Mouse (Mus musculus) midbrain, embryonic 12.5 days (tissue): ENCODE measurements around the gene Ticrr. TPM values are rescaled to one million over a fixed set of nuclear protein-coding genes. Genes with fewer than 3 reads are reported as not detected.

Experiments used
- ATAC-seq: fragments of 200-750 bp; cut with Nextera tagmentation; 2 replicates; pipeline ENCODE4 v1.8.0; 2017; ENCODE audit warnings: low read depth, moderate TSS enrichment, moderate library complexity; ENCODE audit not compliant: low FRiP score
- H3K27ac ChIP-seq: fragments of 300-500 bp; sonication (generic); replicated peaks from 2 replicates; pipeline ENCODE4 v1.5.1; 2016; ENCODE audit warnings: mild to moderate bottlenecking
- H3K27me3 ChIP-seq: fragments of 300-500 bp; sonication (generic); 2 replicates; pipeline ENCODE4 v1.6.1; 2016; ENCODE audit warnings: mild to moderate bottlenecking
- H3K36me3 ChIP-seq: fragments of 300-500 bp; sonication (generic); 2 replicates; pipeline ENCODE4 v1.6.1; 2016
- H3K4me1 ChIP-seq: fragments of 300-500 bp; sonication (generic); 2 replicates; pipeline ENCODE4 v1.6.1; 2016
- H3K4me2 ChIP-seq: fragments of 300-500 bp; sonication (generic); replicated peaks from 2 replicates; pipeline ENCODE4 v1.6.1; 2016; ENCODE audit warnings: mild to moderate bottlenecking, moderate library complexity
- H3K4me3 ChIP-seq: fragments of 300-500 bp; sonication (generic); 2 replicates; pipeline ENCODE4 v1.5.1; 2016; ENCODE audit warnings: mild to moderate bottlenecking
- H3K9ac ChIP-seq: fragments of 300-500 bp; sonication (generic); replicated peaks from 2 replicates; pipeline ENCODE4 v1.6.1; 2016; ENCODE audit warnings: mild to moderate bottlenecking, moderate library complexity
- H3K9me3 ChIP-seq: fragments of 300-500 bp; sonication (generic); 2 replicates; pipeline ENCODE4 v1.6.1; 2016; ENCODE audit warnings: mild to moderate bottlenecking
- WGBS: fragments of 180-500 bp; shearing (Covaris S2); methylation state at CpG from one replicate; pipeline ENCODE4 v1.1.7; 2016; 5-methylcytosine and 5-hydroxymethylcytosine counted together
- polyA plus RNA-seq: library from polyadenylated mRNA; unstranded; fragments of >200 nt; fragmentation: Nextera tagmentation; extraction: Ambion mirVana; gene quantifications from 2 replicates; pipeline ENCODE4 v1.2.1, GENCODE M21; 2016

The Ticrr gene
- polyA plus RNA-seq, 1 experiment from 2014 or later: 14.4 TPM

- no peak for ATAC-seq
- WGBS: 89% methylated on average over 5 of the region's 5 CpGs
- H3K4me1 ChIP-seq: peaks cover 5% of the 10 kb centered on the region
- H3K9ac ChIP-seq: no peak overlapping the region
- H3K36me3 ChIP-seq: peaks cover 59% of the 10 kb centered on the region
- H3K9me3 ChIP-seq: no peaks in the 10 kb centered on the region
- 0 out of 2 replicates have a peak, but pooled peaks cover 13% of the 10 kb centered on the region for H3K27me3 ChIP-seq
- no peak overlapping the region for H3K27ac ChIP-seq
- no peak overlapping the region for H3K4me3 ChIP-seq
- H3K4me2 ChIP-seq: no peak overlapping the region
These were observed 45.2 kb downstream of the Ticrr start for GRCm38 (mm10) chr7:79705210-79705609.

GRCm38 (mm10) chr7:79710130-79710607, 50.2 kb downstream of the Ticrr start:
- H3K27ac ChIP-seq: no peak overlapping the region
- WGBS: 1% methylated on average over 55 of the region's 55 CpGs

GRCm38 (mm10) chr7:79710831-79711230, 50.8 kb downstream of the Ticrr start:
- peak overlapping the region; percentile 55 for H3K4me2 ChIP-seq
- H3K4me3 ChIP-seq: peak overlapping the region; percentile 39
- peaks cover 18% of the 10 kb centered on the region for H3K36me3 ChIP-seq
- peaks cover 22% of the 10 kb centered on the region for H3K4me1 ChIP-seq
- H3K9me3 ChIP-seq: no peaks in the 10 kb centered on the region
- ATAC-seq: no peak
- peaks cover 30% of the 10 kb centered on the region for H3K27me3 ChIP-seq
- peak overlapping the region; percentile 43; the same call in 1 of the 2 replicates for H3K9ac ChIP-seq
- 23% methylated on average over 16 of the region's 17 CpGs for WGBS
- no peak overlapping the region for H3K27ac ChIP-seq

More at GRCm38 (mm10) chr7:79710130-79710607, 50.2 kb downstream of the Ticrr start:
- Histone ChIP-seq H3K9me3 (no peaks in the 10 kb centered on the region), H3K9ac (peak overlapping the region; percentile 43), H3K36me3 (peaks cover 18% of the 10 kb centered on the region), H3K4me2 (peak overlapping the region; percentile 55), H3K27me3 (peaks cover 30% of the 10 kb centered on the region), H3K4me3 (peak overlapping the region; percentile 39), H3K4me1 (peaks cover 20% of the 10 kb centered on the region)
- ATAC-seq: peak; percentile 89

- peak within 1 kb of the TSS; percentile 52 for H3K4me3 ChIP-seq
- 1% methylated on average over 54 of the region's 55 CpGs for WGBS
- no peaks in the 10 kb centered on the region for H3K9me3 ChIP-seq
- H3K36me3 ChIP-seq: no peaks in the 10 kb centered on the region
- peak within 1 kb of the TSS; percentile 63 for H3K9ac ChIP-seq
- H3K4me1 ChIP-seq: peaks cover 23% of the 10 kb centered on the region
- H3K4me2 ChIP-seq: peak within 1 kb of the TSS; percentile 76
- peak; percentile 94 for ATAC-seq
- peaks cover 41% of the 10 kb centered on the region for H3K27me3 ChIP-seq
- H3K27ac ChIP-seq: peak within 1 kb of the TSS; percentile 65
These were observed 55.4 kb downstream of the Ticrr start, which contains the start of gene Kif7 for GRCm38 (mm10) chr7:79715187-79715981. Gene Kif7 (minus strand): TSS chr7:79715720.

- peak overlapping the region; percentile 65; the same call in 1 of the 2 replicates for H3K9ac ChIP-seq
- no peaks in the 10 kb centered on the region for H3K36me3 ChIP-seq
- H3K9me3 ChIP-seq: no peaks in the 10 kb centered on the region
- H3K4me3 ChIP-seq: peak overlapping the region; percentile 62
- H3K27me3 ChIP-seq: peaks cover 68% of the 10 kb centered on the region
- WGBS: under 1% methylated on average over 48 of the region's 48 CpGs
- peak overlapping the region; percentile 80 for H3K4me2 ChIP-seq
- peak; percentile 80 for ATAC-seq
- H3K27ac ChIP-seq: no peak overlapping the region
- peaks cover 7% of the 10 kb centered on the region for H3K4me1 ChIP-seq
These were observed 61.5 kb downstream of the Ticrr start for GRCm38 (mm10) chr7:79721386-79721977.

GRCm38 (mm10) chr7:79727091-79727490, 67.1 kb downstream of the Ticrr start:
- H3K4me3 ChIP-seq: no peak overlapping the region
- H3K9me3 ChIP-seq: no peaks in the 10 kb centered on the region
- H3K27ac ChIP-seq: no peak overlapping the region
- no peak overlapping the region for H3K9ac ChIP-seq
- H3K4me1 ChIP-seq: peaks cover 3% of the 10 kb centered on the region; the same call in 1 of the 2 replicates
- peaks cover 51% of the 10 kb centered on the region for H3K27me3 ChIP-seq
- H3K4me2 ChIP-seq: no peak overlapping the region
- no peak for ATAC-seq
- H3K36me3 ChIP-seq: no peaks in the 10 kb centered on the region
- WGBS: 18% methylated on average over 2 of the region's 2 CpGs

GRCm38 (mm10) chr7:79728219-79728618, 68.2 kb downstream of the Ticrr start:
- Histone ChIP-seq H3K27me3 (peaks cover 44% of the 10 kb centered on the region), H3K9me3 (no peaks in the 10 kb centered on the region), H3K36me3 (no peaks in the 10 kb centered on the region), H3K4me3 (no peak overlapping the region), H3K27ac (no peak overlapping the region), H3K9ac (no peak overlapping the region), H3K4me1 (peaks cover 3% of the 10 kb centered on the region; the same call in 1 of the 2 replicates), H3K4me2 (no peak overlapping the region)
- peak; percentile 21; the same call in 1 of the 2 replicates for ATAC-seq
- WGBS: 25% methylated on average over 6 of the region's 6 CpGs

- peak; percentile 28; the same call in 1 of the 2 replicates for ATAC-seq
- no peak overlapping the region for H3K9ac ChIP-seq
- H3K9me3 ChIP-seq: no peaks in the 10 kb centered on the region
- H3K27me3 ChIP-seq: peaks cover 39% of the 10 kb centered on the region
- 5% methylated on average over 8 of the region's 8 CpGs for whole genome bisulfite sequencing
- no peaks in the 10 kb centered on the region for H3K36me3 ChIP-seq
- no peak overlapping the region for H3K27ac ChIP-seq
- no peak overlapping the region for H3K4me2 ChIP-seq
- H3K4me1 ChIP-seq: peaks cover 3% of the 10 kb centered on the region; the same call in 1 of the 2 replicates
- no peak overlapping the region for H3K4me3 ChIP-seq
These were observed 69.2 kb downstream of the Ticrr start for GRCm38 (mm10) chr7:79729169-79729568.

- Histone ChIP-seq H3K27ac (no peak overlapping the region), H3K27me3 (peaks cover 39% of the 10 kb centered on the region), H3K36me3 (no peaks in the 10 kb centered on the region), H3K4me2 (no peak overlapping the region), H3K4me1 (peaks cover 3% of the 10 kb centered on the region; the same call in 1 of the 2 replicates), H3K9ac (no peak overlapping the region), H3K9me3 (no peaks in the 10 kb centered on the region), H3K4me3 (no peak overlapping the region)
- WGBS: 67% methylated on average over 11 of the region's 11 CpGs
- no peak for ATAC-seq
These were observed 69.9 kb downstream of the Ticrr start for GRCm38 (mm10) chr7:79729743-79730370.

GRCm38 (mm10) chr7:79731438-79731837, 71.4 kb downstream of the Ticrr start:
- Histone ChIP-seq H3K4me3 (no peak overlapping the region), H3K27ac (no peak overlapping the region), H3K27me3 (peaks cover 30% of the 10 kb centered on the region), H3K36me3 (no peaks in the 10 kb centered on the region), H3K9me3 (no peaks in the 10 kb centered on the region), H3K4me1 (peaks cover 3% of the 10 kb centered on the region; the same call in 1 of the 2 replicates), H3K4me2 (no peak overlapping the region), H3K9ac (no peak overlapping the region)
- ATAC-seq: no peak
- 77% methylated on average over 13 of the region's 13 CpGs for WGBS

GRCm38 (mm10) chr7:79732622-79733021, 72.6 kb downstream of the Ticrr start, which contains the start of gene Plin1:
Gene Plin1 (minus strand): TSS chr7:79732903.
- H3K4me3 ChIP-seq: no peak within 1 kb of the TSS
- no peak for ATAC-seq
- H3K9ac ChIP-seq: no peak within 1 kb of the TSS
- H3K27ac ChIP-seq: no peak within 1 kb of the TSS
- no peaks in the 10 kb centered on the region for H3K9me3 ChIP-seq
- H3K27me3 ChIP-seq: peaks cover 20% of the 10 kb centered on the region
- peaks cover 3% of the 10 kb centered on the region; the same call in 1 of the 2 replicates for H3K4me1 ChIP-seq
- H3K36me3 ChIP-seq: peaks cover 7% of the 10 kb centered on the region; the same call in 1 of the 2 replicates
- H3K4me2 ChIP-seq: no peak within 1 kb of the TSS
- 58% methylated on average over 4 of the region's 4 CpGs for WGBS
